Comparison of ENCODE assay signal across 9 mouse cellular contexts in the genomic region with DNA sequence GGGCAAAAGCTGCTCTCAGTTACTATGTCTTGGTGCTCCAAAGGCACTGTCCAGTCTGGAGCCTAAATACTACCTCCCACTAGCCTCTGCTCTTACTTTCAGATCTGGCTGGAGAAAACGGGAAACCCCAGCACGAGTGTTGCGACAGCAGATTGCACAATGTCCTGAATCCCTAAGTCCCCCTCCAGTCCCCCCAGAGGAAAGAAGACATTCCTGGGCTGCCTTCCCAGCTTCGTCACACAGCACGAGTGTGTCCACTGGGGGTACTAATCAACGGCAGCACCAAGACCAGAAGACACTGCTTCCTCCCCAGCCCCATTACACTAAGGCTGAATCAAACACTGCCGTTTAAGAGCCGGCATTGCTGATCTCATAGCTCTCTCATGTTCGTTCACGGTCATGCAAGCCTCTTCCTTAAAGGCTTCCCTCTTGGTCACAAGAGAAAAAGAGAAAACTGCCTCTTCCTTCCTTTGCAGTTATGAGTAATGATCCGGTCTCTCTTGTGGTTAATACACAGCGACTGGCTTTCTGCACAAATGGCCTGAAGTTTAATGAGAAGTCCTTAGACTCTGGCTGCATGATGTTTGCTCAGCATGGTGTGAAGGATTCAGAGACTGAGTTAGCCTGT. TPM values are rescaled to one million over a fixed set of nuclear protein-coding genes. Genes with fewer than 3 reads are reported as not detected.
DNase-seq lines count a peak whose midpoint lies in the region; ATAC-seq and TF ChIP-seq lines count a peak whose summit lies in the region.
"Had no signal": no experiment of that assay in that cellular context is flagged by ENCODE, and none has a peak within 500 bp of the region (broad histone marks: within the 10 kb centered on the region; RNA-seq: fewer than 3 reads in every experiment).

No protein-coding gene starts in this region.

- ATAC-seq in monocyte, adult 5-6 weeks (replicated peaks; ENCODE audit: insufficient number of reproducible peaks, low FRiP score, low TSS enrichment, poor library complexity, severe bottlenecking) = no peak
- ATAC-seq in intestine, postnatal 0 days = no peak
- no peak for ATAC-seq in CD4-positive, CD25-positive, alpha-beta regulatory T cell, adult 4 months

- H3K36me3 ChIP-seq in intestine, postnatal 0 days (ENCODE audit: control insufficient read depth, insufficient read depth) = no peaks in the 10 kb centered on the region
- H3K36me3 ChIP-seq: limb, embryonic 13.5 days had no signal

- H3K9me3 ChIP-seq in intestine, postnatal 0 days (ENCODE audit: control insufficient read depth) = no peaks in the 10 kb centered on the region
- H3K9me3 ChIP-seq: limb, embryonic 13.5 days had no signal

- H3K27ac ChIP-seq in intestine, postnatal 0 days (ENCODE audit: low read depth, low read length) = no peak overlapping the region
- H3K27ac ChIP-seq: limb, embryonic 13.5 days had no signal

- peak; percentile 76 to 84 for DNase-seq in monocyte, adult 2 months (ENCODE audit: low read depth in 1 of 2, low spot score in 2 of 2)
- peak; percentile 62 to 69 for DNase-seq in gastrocnemius, adult 8-10 months (ENCODE audit: low spot score in 2 of 2)
- DNase-seq in lung, postnatal 4 days = peak; percentile 56 to 74
- DNase-seq in right cerebral cortex, adult 2 months (ENCODE audit: low spot score in 2 of 2) = no peak
- DNase-seq in thymus, postnatal 4 days = no peak

- WGBS in intestine, postnatal 0 days = 35% methylated on average over 12 of the region's 12 CpGs

- H3K4me2 ChIP-seq in intestine, postnatal 0 days (replicated peaks; ENCODE audit: low read depth) = no peak overlapping the region; the same call in 1 of the 2 replicates
- H3K4me2 ChIP-seq: limb, embryonic 13.5 days had no signal

- TF ChIP-seq CTCF in intestine, postnatal 0 days (IDR thresholded peaks at IDR 0.05; ENCODE audit: low read depth) = peak; percentile 18; the same call in 1 of the 2 replicates

- H3K27me3 ChIP-seq in intestine, postnatal 0 days (replicated peaks; ENCODE audit: control insufficient read depth, insufficient read depth, low read length) = no peaks in the 10 kb centered on the region
- H3K27me3 ChIP-seq: limb, embryonic 13.5 days had no signal

- no peaks in the 10 kb centered on the region for H3K4me1 ChIP-seq in intestine, postnatal 0 days (replicated peaks; ENCODE audit: control insufficient read depth, insufficient read depth, low read length)

- H3K4me3 ChIP-seq in intestine, postnatal 0 days (ENCODE audit: low read depth, low read length) = no peak overlapping the region
- H3K4me3 ChIP-seq: limb, embryonic 13.5 days had no signal

- no peak overlapping the region for H3K9ac ChIP-seq in intestine, postnatal 0 days (ENCODE audit: low read depth, low read length)
- H3K9ac ChIP-seq: limb, embryonic 13.5 days had no signal

RNA-seq across cellular contexts. Expression of a gene that starts 28.5 kb away (rescaled TPM):
- 3.4 to 5.0 TPM in 2 of 3 replicates, not detected in the other for total RNA-seq in monocyte, adult 5-6 weeks (2017)
- under 1 TPM in 2 of 4 experiments, not detected in 2; 0.74 to 0.94 TPM for total RNA-seq in gastrocnemius, adult 8-10 months (2022)
- polyA plus RNA-seq in intestine, postnatal 0 days (2015; fragmentation: Nextera tagmentation; extraction: Ambion mirVana) = 3.4 and 4.4 TPM in 2 replicates
- not detected for polyA plus RNA-seq in CD4-positive, CD25-positive, alpha-beta regulatory T cell, adult 4 months (2017; shearing (Covaris generic))

RNA-seq across cellular contexts. Expression of a gene that starts 31.5 kb away (rescaled TPM):
- total RNA-seq in monocyte, adult 5-6 weeks (2017) = not detected in 3 replicates
- not detected for total RNA-seq in gastrocnemius, adult 8-10 months (2022)
- polyA plus RNA-seq in intestine, postnatal 0 days (2015; fragmentation: Nextera tagmentation; extraction: Ambion mirVana) = not detected in 2 replicates
- not detected for polyA plus RNA-seq in CD4-positive, CD25-positive, alpha-beta regulatory T cell, adult 4 months (2017; shearing (Covaris generic))
- polyA plus RNA-seq: limb, embryonic 13.5 days had no signal

RNA-seq across cellular contexts. Expression of a gene that starts 38.6 kb away (rescaled TPM):
- total RNA-seq in monocyte, adult 5-6 weeks (2017) = not detected in 3 replicates
- total RNA-seq in gastrocnemius, adult 8-10 months (2022) = under 1 TPM in 1 of 4 experiments, not detected in 3; 0.56 TPM
- polyA plus RNA-seq in intestine, postnatal 0 days (2015; fragmentation: Nextera tagmentation; extraction: Ambion mirVana) = 2.4 and 2.6 TPM in 2 replicates
- polyA plus RNA-seq in CD4-positive, CD25-positive, alpha-beta regulatory T cell, adult 4 months (2017; shearing (Covaris generic)) = not detected

RNA-seq across cellular contexts. Expression of a gene that starts 38.7 kb away (rescaled TPM):
- not detected in 3 replicates for total RNA-seq in monocyte, adult 5-6 weeks (2017)
- 1 to 10 TPM in 1 of 4 experiments, under 1 TPM in 3; 0.13 to 1.5 (median 0.41) TPM for total RNA-seq in gastrocnemius, adult 8-10 months (2022)
- 0.44 and 0.55 TPM in 2 replicates for polyA plus RNA-seq in intestine, postnatal 0 days (2015; fragmentation: Nextera tagmentation; extraction: Ambion mirVana)
- not detected for polyA plus RNA-seq in CD4-positive, CD25-positive, alpha-beta regulatory T cell, adult 4 months (2017; shearing (Covaris generic))

RNA-seq across cellular contexts. Expression of a gene that starts 50.7 kb away (rescaled TPM):
- total RNA-seq in monocyte, adult 5-6 weeks (2017) = not detected in 3 replicates
- 10 to 100 TPM; 13.0 to 23.4 (median 18.2) TPM for total RNA-seq in gastrocnemius, adult 8-10 months (2022)
- polyA plus RNA-seq in intestine, postnatal 0 days (2015; fragmentation: Nextera tagmentation; extraction: Ambion mirVana) = 62.4 and 66.6 TPM in 2 replicates
- polyA plus RNA-seq in CD4-positive, CD25-positive, alpha-beta regulatory T cell, adult 4 months (2017; shearing (Covaris generic)) = not detected

Comparison
In these comparisons a context has a peak if more than half of its experiments do, and no peak if none do; other contexts are left out.
1. DNase-seq: peak in monocyte, adult 2 months (2 of 2), gastrocnemius, adult 8-10 months (2 of 2) and lung, postnatal 4 days (2 of 2); none in right cerebral cortex, adult 2 months (0 of 2) and thymus, postnatal 4 days (single experiment).